Mouse (Mus musculus): ENCODE measurements around the gene Mylk3.

DNA sequence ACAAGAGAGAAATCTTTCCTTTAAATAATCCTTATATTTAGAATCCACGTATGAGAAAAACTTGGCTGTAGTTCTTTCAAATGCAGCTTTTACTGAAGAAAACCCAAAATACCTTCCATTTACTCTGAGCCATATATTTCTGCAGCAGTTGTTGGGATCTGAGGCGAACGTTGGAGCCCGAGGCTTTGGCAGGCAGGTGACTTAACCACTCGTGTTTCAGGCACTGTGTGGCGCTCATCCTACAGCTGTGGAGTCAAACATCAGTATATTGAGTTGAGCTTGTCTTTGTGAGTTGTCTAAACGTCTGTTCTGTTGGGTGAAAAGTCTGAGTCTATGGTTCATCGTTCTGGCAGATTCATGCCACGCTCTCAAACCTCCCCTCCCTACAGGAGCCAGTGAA lies 59.1 kb downstream of the Mylk3 start:
- TF ChIP-seq EP300 (IDR thresholded peaks at IDR 0.05; ENCODE audit: insufficient read depth, low read depth, low read length), result no peak
- TF ChIP-seq CTCF (IDR thresholded peaks at IDR 0.05; ENCODE audit: low read depth, low read length), result no peak
- TF ChIP-seq POLR2A (IDR thresholded peaks at IDR 0.05; ENCODE audit: insufficient read depth, low read length), result no peak

Measured in ES-Bruce4 (cell line).